Mouse (Mus musculus) ES-Bruce4 (cell line): ENCODE measurements around the gene Heatr5a.

Experiments used
- CTCF ChIP-seq: IDR thresholded peaks from one replicate; pipeline ENCODE4 v1.8.1; 2011; ENCODE audit warnings: low read depth, low read length
- EP300 ChIP-seq: IDR thresholded peaks from 2 replicates; pipeline ENCODE4 v1.6.1; 2011; ENCODE audit warnings: low read depth, low read length; ENCODE audit not compliant: insufficient read depth
- POLR2A ChIP-seq: IDR thresholded peaks from one replicate; pipeline ENCODE4 v1.8.1; 2011; ENCODE audit warnings: low read length; ENCODE audit not compliant: insufficient read depth

- TF ChIP-seq POLR2A = no peak
- no peak for TF ChIP-seq CTCF
- TF ChIP-seq EP300 = no peak
These were observed 5.4 kb upstream of the Heatr5a start for GRCm38 (mm10) chr12:51976531-51976930.
